Mouse (Mus musculus) heart, postnatal 0 days (tissue): ENCODE measurements at regions not wholly inside any gene's neighbourhood (a gene's known extent, or its start where the extent isn't known, plus 50 kb on each side); places are given as distances from the start of the nearest gene placed in this dataset.

Experiments
- ATAC-seq: fragments of 200-750 bp; cut with Nextera tagmentation; 2 replicates; pipeline ENCODE4 v1.8.0; 2017; ENCODE audit warnings: low read depth, moderate number of reproducible peaks, moderate library complexity; ENCODE audit not compliant: insufficient read depth
- DNase-seq: peaks from one replicate; pipeline ENCODE4 v3.0.0-alpha.2; 2016; ENCODE audit warnings: low spot score
- H3K27ac ChIP-seq: fragments of 300-500 bp; sonication (generic); 2 replicates; pipeline ENCODE4 v1.5.1; 2014; ENCODE audit warnings: low read depth, mild to moderate bottlenecking
- H3K27me3 ChIP-seq: fragments of 300-500 bp; sonication (generic); 2 replicates; pipeline ENCODE4 v1.6.1; 2014; ENCODE audit warnings: low read length, mixed read lengths; ENCODE audit not compliant: control insufficient read depth, insufficient read depth
- H3K36me3 ChIP-seq: fragments of 300-500 bp; sonication (generic); replicated peaks from 2 replicates; pipeline ENCODE4 v1.6.1; 2014; ENCODE audit warnings: low read length, mixed read lengths; ENCODE audit not compliant: control insufficient read depth, insufficient read depth
- H3K4me1 ChIP-seq: fragments of 300-500 bp; sonication (generic); 2 replicates; pipeline ENCODE4 v1.6.1; 2014; ENCODE audit warnings: antibody characterized with exemption; ENCODE audit not compliant: control insufficient read depth, insufficient read depth
- H3K4me2 ChIP-seq: fragments of 300-500 bp; sonication (generic); 2 replicates; pipeline ENCODE4 v1.6.1; 2014; ENCODE audit warnings: low read depth, mild to moderate bottlenecking, low read length, moderate library complexity
- H3K4me3 ChIP-seq: fragments of 300-500 bp; sonication (generic); 2 replicates; pipeline ENCODE4 v1.5.1; 2014; ENCODE audit warnings: low read depth, low read length
- H3K9ac ChIP-seq: fragments of 300-500 bp; sonication (generic); replicated peaks from 2 replicates; pipeline ENCODE4 v1.6.1; 2014; ENCODE audit warnings: low read depth, low read length, mixed read lengths
- H3K9me3 ChIP-seq: fragments of 300-500 bp; sonication (generic); replicated peaks from 2 replicates; pipeline ENCODE4 v1.6.1; 2016; ENCODE audit warnings: low read length; ENCODE audit not compliant: control insufficient read depth
- CTCF ChIP-seq: IDR thresholded peaks from 2 replicates; pipeline ENCODE4 v1.5.1; 2016; ENCODE audit warnings: antibody characterized with exemption, control low read depth, low read depth
- EP300 ChIP-seq: IDR thresholded peaks from 2 replicates; pipeline ENCODE4 v1.6.1; 2016; ENCODE audit warnings: antibody characterized with exemption, low read depth
- WGBS: fragments of 180-500 bp; shearing (Covaris S2); extraction: QIAGEN DNeasy Blood & Tissue Kit; methylation state at CpG from one replicate; pipeline ENCODE4 v1.1.7; 2014; 5-methylcytosine and 5-hydroxymethylcytosine counted together
- microRNA counts: library from miRNA; unstranded; fragments of <30 nt; microRNA quantifications from one replicate; lab custom pipeline; 2015
- microRNA-seq: library from miRNA; unstranded; fragments of <30 nt; microRNA quantifications from one replicate; pipeline ENCODE4, GENCODE M21; 2016

- Histone ChIP-seq H3K9me3 (no peaks in the 10 kb centered on the region), H3K27me3 (no peaks in the 10 kb centered on the region), H3K4me2 (no peak overlapping the region), H3K27ac (no peak overlapping the region), H3K36me3 (no peaks in the 10 kb centered on the region), H3K9ac (no peak overlapping the region), H3K4me3 (no peak overlapping the region), H3K4me1 (no peaks in the 10 kb centered on the region)
- DNase-seq: no peak
- 65% methylated on average over 2 of the region's 2 CpGs for WGBS
- TF ChIP-seq CTCF: no peak
- no peak for TF ChIP-seq EP300
- no peak for ATAC-seq
These were observed 50.2 kb upstream of the Il17a start for GRCm38 (mm10) chr1:20680553-20680952.

MicroRNAs in the stretch of these regions (microRNA counts, 519-probe panel; counts per million panel counts)
- 2,717 counts per million, percentile 30 among the panel's probes with 10 or more counts for microRNA mmu-miR-206 (lab: Ali Mortazavi, UCI)

Small RNAs in the stretch of these regions (microRNA-seq; reads per million reads assigned to microRNA genes)
- 141 reads per million, percentile 61 among the genes with 10 or more reads in this experiment for gene Mir206
